Mouse (Mus musculus) common myeloid progenitor, adult 5-6 weeks (primary cell): Measurements from ENCODE around the gene Top2a. TPM values are rescaled to one million over a fixed set of nuclear protein-coding genes. Genes with fewer than 3 reads are reported as not detected.

ENCODE experiments used
- ATAC-seq: replicated peaks from 2 replicates; pipeline ENCODE4 v1.8.0; 2016; ENCODE audit warnings: low read depth, mild to moderate bottlenecking, moderate TSS enrichment, inconsistent platforms; ENCODE audit not compliant: poor library complexity, severe bottlenecking
- total RNA-seq: library from RNA; stranded (forward); fragments of 200-1000, 187-1606 nt; gene quantifications from 2 replicates; pipeline ENCODE4 v1.2.3, GENCODE M21; 2017

Gene Top2a
- total RNA-seq: 622 and 650 TPM in 2 replicates

GRCm38 (mm10) chr11:99023500-99024467 lies at the start of gene Top2a:
Gene Top2a (minus strand): TSS chr11:99024189.
- ATAC-seq: peak; percentile 96

GRCm38 (mm10) chr11:99073781-99074180 lies 49.8 kb upstream of the Top2a start:
- ATAC-seq: peak; percentile 39; the same call in 1 of the 2 replicates

GRCm38 (mm10) chr11:99071866-99072265 lies 47.9 kb upstream of the Top2a start:
- ATAC-seq: no peak

- ATAC-seq: peak; percentile 40
Observed at GRCm38 (mm10) chr11:99068455-99068854, 44.5 kb upstream of the Top2a start.

GRCm38 (mm10) chr11:99067591-99067990 lies 43.6 kb upstream of the Top2a start:
- no peak for ATAC-seq

- peak; percentile 75 for ATAC-seq
Observed at GRCm38 (mm10) chr11:99065979-99066378, 42.0 kb upstream of the Top2a start.

- ATAC-seq: no peak
Observed at GRCm38 (mm10) chr11:99065353-99065752, 41.4 kb upstream of the Top2a start.

GRCm38 (mm10) chr11:99063406-99064131 lies 39.6 kb upstream of the Top2a start:
- no peak for ATAC-seq

GRCm38 (mm10) chr11:99062661-99063060 lies 38.7 kb upstream of the Top2a start:
- no peak for ATAC-seq

GRCm38 (mm10) chr11:99060435-99060834 lies 36.4 kb upstream of the Top2a start:
- no peak for ATAC-seq

GRCm38 (mm10) chr11:99055571-99056452 lies 31.8 kb upstream of the Top2a start:
- ATAC-seq: no peak

GRCm38 (mm10) chr11:99055143-99055542 lies 31.2 kb upstream of the Top2a start:
- no peak for ATAC-seq

- ATAC-seq: no peak
Observed at GRCm38 (mm10) chr11:99047643-99048042, 23.7 kb upstream of the Top2a start.

GRCm38 (mm10) chr11:99047120-99047519 lies 23.1 kb upstream of the Top2a start:
- ATAC-seq: no peak

GRCm38 (mm10) chr11:99045159-99045889 lies 21.3 kb upstream of the Top2a start:
- ATAC-seq: no peak

GRCm38 (mm10) chr11:99044306-99044705 lies 20.3 kb upstream of the Top2a start:
- no peak for ATAC-seq

- no peak for ATAC-seq
Observed at GRCm38 (mm10) chr11:99043632-99044031, 19.6 kb upstream of the Top2a start.

GRCm38 (mm10) chr11:99042834-99043431 lies 18.9 kb upstream of the Top2a start:
- peak; percentile 38 for ATAC-seq
